Mouse (Mus musculus): Measurements from ENCODE around the gene Taco1. TPM values are rescaled to one million over a fixed set of nuclear protein-coding genes. Genes with fewer than 3 reads are reported as not detected.
"Not testable (repeated sequence)": the region's sequence is repeated elsewhere in the genome, so short reads cannot be mapped to it uniquely, and the experiment has no call there.

Gene Taco1
- polyA plus RNA-seq, 1 experiment = 10.2 TPM

GRCm38 (mm10) chr11:106058020-106058419, 7.8 kb upstream of the Taco1 start:
- DNase-seq (ENCODE audit: low read depth, low spot score) = no peak
- 76% methylated on average over 8 of the region's 8 CpGs for WGBS

GRCm38 (mm10) chr11:106060549-106060948, 5.3 kb upstream of the Taco1 start:
- no peak for DNase-seq (ENCODE audit: low read depth, low spot score)
- 74% methylated on average over 1 of the region's 1 CpGs for WGBS

GRCm38 (mm10) chr11:106061311-106061710, 4.5 kb upstream of the Taco1 start:
- DNase-seq (ENCODE audit: low read depth, low spot score) = no peak
- 84% methylated on average over 1 of the region's 1 CpGs for WGBS

GRCm38 (mm10) chr11:106063756-106064155, 2.1 kb upstream of the Taco1 start:
- DNase-seq (ENCODE audit: low read depth, low spot score) = no peak
- WGBS = 91% methylated on average over 5 of the region's 5 CpGs

- WGBS = 29% methylated on average over 18 of the region's 18 CpGs
- no peak for DNase-seq (ENCODE audit: low read depth, low spot score)
Observed at GRCm38 (mm10) chr11:106065073-106065922, 563 bp upstream of the Taco1 start.

GRCm38 (mm10) chr11:106066616-106067015, 755 bp downstream of the Taco1 start:
- WGBS = 6% methylated on average over 23 of the region's 23 CpGs
- DNase-seq (ENCODE audit: low read depth, low spot score) = not testable (repeated sequence)

- DNase-seq (ENCODE audit: low read depth, low spot score) = no peak
- WGBS = 80% methylated on average over 3 of the region's 3 CpGs
Observed at GRCm38 (mm10) chr11:106073774-106074173, 7.9 kb downstream of the Taco1 start.

- DNase-seq (ENCODE audit: low read depth, low spot score) = peak; percentile 72
- 0% methylated on average over 4 of the region's 4 CpGs for WGBS
Observed at GRCm38 (mm10) chr11:106076321-106076720, 10.5 kb downstream of the Taco1 start.

GRCm38 (mm10) chr11:106083708-106084701, 18.1 kb downstream of the Taco1 start, which contains the start of gene Map3k3:
Map3k3 (plus strand) TSS chr11:106084613.
- DNase-seq (ENCODE audit: low read depth, low spot score) = peak; percentile 99
- under 1% methylated on average over 69 of the region's 69 CpGs for WGBS

- under 1% methylated on average over 52 of the region's 61 CpGs for WGBS
- no peak for DNase-seq (ENCODE audit: low read depth, low spot score)
Observed at GRCm38 (mm10) chr11:106084911-106085561, 19.2 kb downstream of the Taco1 start.

- DNase-seq (ENCODE audit: low read depth, low spot score) = no peak
- 84% methylated on average over 1 of the region's 1 CpGs for WGBS
Observed at GRCm38 (mm10) chr11:106098223-106098622, 32.4 kb downstream of the Taco1 start.

GRCm38 (mm10) chr11:106102866-106103265, 37.0 kb downstream of the Taco1 start:
- no peak for DNase-seq (ENCODE audit: low read depth, low spot score)
- 70% methylated on average over 3 of the region's 3 CpGs for WGBS

GRCm38 (mm10) chr11:106106047-106106587, 40.3 kb downstream of the Taco1 start:
- WGBS = 79% methylated on average over 8 of the region's 8 CpGs
- DNase-seq (ENCODE audit: low read depth, low spot score) = no peak

GRCm38 (mm10) chr11:106111688-106112087, 45.8 kb downstream of the Taco1 start:
- no peak for DNase-seq (ENCODE audit: low read depth, low spot score)

GRCm38 (mm10) chr11:106122221-106122620, 56.4 kb downstream of the Taco1 start:
- WGBS = 90% methylated on average over 5 of the region's 5 CpGs
- DNase-seq (ENCODE audit: low read depth, low spot score) = no peak

- 75% methylated on average over 3 of the region's 3 CpGs for WGBS
- DNase-seq (ENCODE audit: low read depth, low spot score) = no peak
Observed at GRCm38 (mm10) chr11:106122736-106123135, 56.9 kb downstream of the Taco1 start.
